Mouse (Mus musculus): ENCODE results near the gene Rps27. TPM values are rescaled to one million over a fixed set of nuclear protein-coding genes. Genes with fewer than 3 reads are reported as not detected.

Rps27 gene
- total RNA-seq, 2 experiments from 2014 or later = 700 to 984 TPM

DNA sequence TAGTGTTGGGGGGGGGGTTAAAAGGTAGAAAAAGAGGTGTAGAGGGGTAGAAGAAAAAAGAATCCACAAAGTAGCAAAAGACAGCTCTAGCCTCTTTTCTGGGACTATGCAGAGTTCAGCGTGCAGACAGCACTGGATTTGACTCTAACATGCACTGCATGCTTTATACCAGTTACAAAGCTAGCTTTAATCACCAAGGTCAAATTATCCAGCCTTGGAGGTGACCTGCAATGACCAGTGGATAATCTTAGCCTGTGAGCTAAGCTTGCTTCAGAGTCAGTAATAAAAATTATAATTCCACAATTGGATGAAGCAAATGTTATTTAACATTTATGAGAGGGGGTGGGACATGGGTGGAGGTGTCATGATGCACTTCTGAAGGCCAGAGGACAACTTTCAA is 17.8 kb downstream of the Rps27 start:
- intact Hi-C loops (cut with DNase I) = no loop called here
- no peak for DNase-seq

DNA sequence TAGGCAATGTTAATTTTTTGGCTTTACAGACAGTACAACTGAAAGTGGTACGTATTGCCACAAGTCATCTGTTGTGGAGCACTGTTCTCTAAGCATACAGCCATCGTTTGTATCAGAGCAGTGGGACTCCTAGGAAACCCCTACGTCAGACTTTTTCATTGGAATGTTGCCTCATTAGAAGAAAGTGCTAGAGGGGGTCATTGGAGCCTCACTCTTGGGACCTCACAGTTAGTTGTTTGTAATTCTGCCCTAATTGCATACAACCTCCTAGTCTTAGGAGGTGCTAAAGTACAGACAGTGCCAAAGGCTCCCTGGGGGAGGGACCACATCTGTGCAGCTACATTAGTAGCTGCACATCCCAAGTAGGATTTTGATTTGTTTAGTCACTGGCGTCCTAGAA is 18.7 kb downstream of the Rps27 start:
- intact Hi-C loops (cut with DNase I) = no loop called here
- DNase-seq = no peak

DNA sequence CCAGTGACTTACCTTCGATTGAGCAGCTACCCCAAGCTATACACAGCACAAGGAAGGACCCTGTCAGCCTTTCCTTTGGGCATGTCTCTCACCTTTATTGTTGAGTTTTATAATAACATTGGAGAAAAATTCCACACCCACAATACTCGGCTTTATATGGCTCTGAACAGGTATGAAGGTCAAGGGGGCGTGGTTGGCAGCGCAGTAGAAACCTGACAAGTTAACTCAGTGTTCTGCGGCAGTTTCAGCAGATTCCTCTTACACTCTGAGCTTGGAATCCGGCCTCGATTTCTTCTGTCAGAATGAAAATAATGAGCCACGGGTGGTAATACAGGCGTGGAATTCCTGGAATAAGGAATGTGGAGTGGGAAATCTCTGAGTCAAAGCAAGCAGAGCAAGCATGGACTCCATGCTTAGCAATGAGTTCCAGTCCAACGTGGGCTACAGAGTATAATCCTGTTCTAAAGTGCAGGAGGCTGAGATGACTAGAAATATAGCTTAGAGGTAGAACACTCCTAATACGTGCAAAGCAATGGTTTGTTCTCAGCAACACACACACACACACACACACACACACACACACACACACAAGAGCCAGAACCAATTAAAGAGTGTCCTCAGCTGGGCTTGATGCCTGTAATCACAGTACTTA is 22.5 kb downstream of the Rps27 start:
- intact Hi-C loops (cut with DNase I) = no loop called here
- no peak for DNase-seq

DNA sequence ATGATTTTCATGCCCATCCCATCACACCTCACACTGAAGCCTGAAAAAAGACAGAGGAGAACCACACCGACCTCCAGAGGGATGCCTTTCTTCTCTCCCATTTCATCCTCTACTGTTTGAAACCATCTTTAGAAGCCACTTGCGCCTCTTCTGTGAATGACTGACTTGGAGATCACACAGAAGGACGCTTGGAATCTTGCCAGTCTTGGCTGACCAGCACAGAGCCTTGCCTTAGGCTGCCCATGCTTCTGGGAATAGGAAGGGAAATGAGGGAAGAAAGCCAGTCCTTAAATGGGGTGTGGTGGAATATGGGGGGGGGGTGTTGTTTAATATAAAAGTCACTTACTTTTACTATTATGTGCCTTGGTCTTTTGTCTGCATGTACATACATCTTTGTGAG is 29.9 kb downstream of the Rps27 start:
- DNase-seq = no peak
- intact Hi-C loops (cut with DNase I) = no loop called here

DNA sequence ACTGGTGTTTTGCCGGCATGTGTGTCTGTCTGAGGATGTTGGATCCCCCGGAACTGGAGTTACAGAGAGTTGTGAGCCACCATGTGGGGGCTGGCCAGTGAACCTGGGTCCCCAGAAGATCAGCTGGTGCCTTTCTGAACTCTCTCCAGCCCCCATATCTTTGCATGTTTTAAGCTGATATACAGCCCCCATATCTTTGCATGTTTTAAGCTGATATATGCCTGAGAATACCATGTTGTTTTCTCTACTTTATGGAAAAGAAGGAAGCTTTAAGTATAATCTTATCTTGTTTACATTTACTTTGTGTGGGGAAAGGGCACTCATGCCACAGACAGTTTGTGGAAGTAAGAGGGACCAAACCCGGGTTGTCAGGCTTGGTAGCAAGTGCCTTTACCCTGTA is 33.9 kb downstream of the Rps27 start:
- intact Hi-C loops (cut with DNase I) = no loop called here
- no peak for DNase-seq

Other genes with a start within 250 kb of the Rps27 start
- 10 to 100 TPM; 41.9 to 49.5 TPM for gene Hax1, start 214.9 kb downstream of the Rps27 start, total RNA-seq (2021)
- 10 to 100 TPM; 78.1 to 90.6 TPM for gene 4933434E20Rik, start 162.0 kb downstream of the Rps27 start, total RNA-seq (2021)
- gene Ubap2l, start 161.0 kb downstream of the Rps27 start, total RNA-seq (2021) = 10 to 100 TPM; 80.6 to 90.5 TPM
- gene Tpm3, start 141.0 kb downstream of the Rps27 start, total RNA-seq (2021) = 100 to 1,000 TPM; 150 to 798 TPM
- under 1 TPM in 1 of 2 experiments, not detected in 1; 0.05 TPM for gene Nup210l, start 109.5 kb downstream of the Rps27 start, total RNA-seq (2021)
- gene Rab13, start within 50 bp of the Rps27 start, total RNA-seq (2021) = 1 to 10 TPM; 6.1 to 7.1 TPM
- 10 to 100 TPM; 58.9 to 63.8 TPM for gene Jtb, start 17.9 kb upstream of the Rps27 start, total RNA-seq (2021)
- under 1 TPM in 1 of 2 experiments, not detected in 1; 0.26 TPM for gene Creb3l4, start 29.9 kb upstream of the Rps27 start, total RNA-seq (2021)
- gene Slc39a1, start 34.5 kb upstream of the Rps27 start, total RNA-seq (2021) = 10 to 100 TPM; 47.5 to 48.3 TPM
- gene Crtc2, start 40.5 kb upstream of the Rps27 start, total RNA-seq (2021) = 10 to 100 TPM; 12.3 to 14.0 TPM
- gene Dennd4b, start 51.5 kb upstream of the Rps27 start, total RNA-seq (2021) = 10 to 100 TPM; 78.4 to 81.8 TPM
- gene Gatad2b, start 79.5 kb upstream of the Rps27 start, total RNA-seq (2021) = 10 to 100 TPM; 36.1 to 50.1 TPM
- gene Slc27a3, start 176.3 kb upstream of the Rps27 start, total RNA-seq (2021) = under 1 TPM; 0.59 to 0.91 TPM
- 10 to 100 TPM; 14.3 to 15.0 TPM for gene Ints3, start 220.0 kb upstream of the Rps27 start, total RNA-seq (2021)